Mouse (Mus musculus): ENCODE results near the gene Hs6st1. TPM values are rescaled to one million over a fixed set of nuclear protein-coding genes. Genes with fewer than 3 reads are reported as not detected.

Gene Hs6st1
- polyA plus RNA-seq, 2 experiments from 2014 or later, result 4.3 to 4.7 TPM

- peak; percentile 83 for ATAC-seq
These were observed 3.1 kb upstream of the Hs6st1 start for GRCm38 (mm10) chr1:36064861-36065760.

GRCm38 (mm10) chr1:36065761-36066150 is 2.4 kb upstream of the Hs6st1 start:
- no peak for ATAC-seq

GRCm38 (mm10) chr1:36066216-36066980 is 1.8 kb upstream of the Hs6st1 start:
- no peak for ATAC-seq

- no peak for ATAC-seq
These were observed 999 bp upstream of the Hs6st1 start for GRCm38 (mm10) chr1:36067201-36067600.

GRCm38 (mm10) chr1:36067611-36068010 is 589 bp upstream of the Hs6st1 start:
- ATAC-seq, result no peak

DNA sequence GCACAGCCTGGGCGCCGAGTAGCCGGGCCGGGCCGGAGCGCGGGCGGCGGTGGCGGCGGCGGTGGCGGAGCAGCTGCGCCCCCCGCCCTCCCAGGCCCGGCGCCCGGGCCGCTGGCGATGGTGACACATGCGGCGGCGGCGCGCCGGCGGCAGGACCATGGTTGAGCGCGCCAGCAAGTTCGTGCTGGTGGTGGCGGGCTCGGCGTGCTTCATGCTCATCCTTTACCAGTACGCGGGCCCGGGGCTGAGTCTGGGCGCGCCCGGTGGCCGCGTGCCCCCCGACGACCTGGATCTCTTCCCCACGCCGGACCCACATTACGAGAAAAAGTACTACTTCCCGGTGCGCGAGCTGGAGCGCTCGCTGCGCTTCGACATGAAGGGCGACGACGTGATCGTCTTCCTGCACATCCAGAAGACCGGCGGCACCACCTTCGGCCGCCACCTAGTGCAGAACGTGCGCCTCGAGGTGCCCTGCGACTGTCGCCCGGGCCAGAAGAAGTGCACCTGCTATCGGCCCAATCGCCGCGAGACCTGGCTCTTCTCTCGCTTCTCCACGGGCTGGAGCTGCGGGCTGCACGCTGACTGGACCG is 426 bp downstream of the Hs6st1 start:
- ATAC-seq, result peak; percentile 18

DNA sequence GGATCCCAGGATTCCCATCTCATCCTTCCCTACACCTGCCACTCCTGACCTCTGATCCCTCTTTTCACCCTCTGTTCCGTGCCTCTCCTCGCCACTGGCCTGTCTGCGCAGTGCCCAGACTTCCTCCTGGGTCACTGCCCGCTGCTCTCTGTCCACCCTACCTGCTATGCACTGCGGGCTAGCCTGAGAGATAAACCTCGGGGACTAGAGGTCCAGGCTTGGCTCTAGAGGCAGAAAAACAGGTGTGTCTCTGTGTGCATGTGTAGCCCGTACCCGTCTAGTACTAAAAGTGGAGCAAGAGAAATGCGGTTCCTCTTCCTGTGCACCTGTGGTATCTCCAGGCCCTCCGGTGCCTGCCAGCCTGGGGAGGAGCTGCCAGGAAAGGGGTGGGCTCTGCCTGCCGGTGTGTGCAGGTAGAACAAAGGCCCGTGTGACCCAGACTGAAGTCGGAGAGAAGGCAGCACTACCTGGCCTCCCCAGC is 1.1 kb downstream of the Hs6st1 start:
- peak; percentile 17 for ATAC-seq

DNA sequence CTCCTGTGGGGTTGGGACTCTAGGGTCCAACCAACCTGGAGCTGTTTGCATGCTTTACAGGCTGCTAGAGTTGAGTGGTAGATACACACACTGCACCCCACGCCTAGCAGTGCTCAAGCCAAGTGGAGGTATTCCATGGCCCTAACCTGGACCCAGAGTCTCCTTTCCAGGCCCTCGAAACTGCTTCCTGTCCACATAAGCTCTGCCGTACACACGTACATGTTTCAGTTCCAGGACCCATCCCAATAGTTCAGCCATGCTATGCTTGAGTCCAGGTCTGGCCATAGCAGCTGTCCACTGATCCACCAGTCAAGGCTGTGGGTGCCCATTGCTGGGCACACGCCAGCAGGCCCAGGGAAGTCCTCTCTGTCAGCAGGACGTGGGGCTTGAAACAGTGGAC is 2.0 kb downstream of the Hs6st1 start:
- ATAC-seq, result no peak

GRCm38 (mm10) chr1:36070740-36071139 is 2.5 kb downstream of the Hs6st1 start:
- no peak for ATAC-seq

DNA sequence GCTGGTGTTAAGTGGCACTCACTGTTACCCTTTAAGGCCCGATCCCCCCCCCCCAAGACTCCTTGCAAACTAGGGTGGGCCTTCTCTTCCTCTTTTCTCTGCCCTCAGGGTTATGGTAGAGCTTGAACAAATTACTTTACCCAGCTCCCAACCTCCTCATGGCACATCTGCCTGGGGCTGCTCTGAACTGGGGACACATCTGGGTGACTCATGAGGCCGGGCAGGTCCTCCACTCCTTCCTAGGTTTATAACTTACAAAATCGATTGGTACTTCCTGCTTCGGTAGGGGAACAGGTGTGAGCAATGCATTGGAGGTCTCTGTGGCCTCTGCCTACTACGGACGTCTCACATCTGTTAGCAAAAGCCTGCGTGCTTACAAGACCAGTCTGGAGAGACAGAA is 3.0 kb downstream of the Hs6st1 start:
- ATAC-seq, result no peak

DNA sequence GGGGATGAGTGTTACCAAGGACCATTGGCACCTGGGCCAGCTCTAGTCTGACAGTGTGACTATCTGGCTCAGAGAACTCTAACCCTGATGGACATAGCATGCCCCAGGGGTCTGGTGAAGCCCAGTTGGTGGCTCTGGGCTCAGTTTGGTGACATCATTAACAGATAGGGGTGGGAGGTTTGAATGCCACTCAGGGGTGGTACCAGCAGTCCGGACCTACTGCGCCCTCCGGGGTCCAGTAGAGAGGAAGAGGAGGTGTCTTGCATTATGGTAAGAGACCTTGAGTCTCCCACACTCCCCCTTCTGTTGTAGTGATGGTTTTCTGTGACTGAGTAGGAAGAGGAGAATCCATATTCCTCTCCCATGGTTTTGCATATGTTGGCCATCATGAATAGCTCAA is 3.4 kb downstream of the Hs6st1 start:
- ATAC-seq, result no peak

DNA sequence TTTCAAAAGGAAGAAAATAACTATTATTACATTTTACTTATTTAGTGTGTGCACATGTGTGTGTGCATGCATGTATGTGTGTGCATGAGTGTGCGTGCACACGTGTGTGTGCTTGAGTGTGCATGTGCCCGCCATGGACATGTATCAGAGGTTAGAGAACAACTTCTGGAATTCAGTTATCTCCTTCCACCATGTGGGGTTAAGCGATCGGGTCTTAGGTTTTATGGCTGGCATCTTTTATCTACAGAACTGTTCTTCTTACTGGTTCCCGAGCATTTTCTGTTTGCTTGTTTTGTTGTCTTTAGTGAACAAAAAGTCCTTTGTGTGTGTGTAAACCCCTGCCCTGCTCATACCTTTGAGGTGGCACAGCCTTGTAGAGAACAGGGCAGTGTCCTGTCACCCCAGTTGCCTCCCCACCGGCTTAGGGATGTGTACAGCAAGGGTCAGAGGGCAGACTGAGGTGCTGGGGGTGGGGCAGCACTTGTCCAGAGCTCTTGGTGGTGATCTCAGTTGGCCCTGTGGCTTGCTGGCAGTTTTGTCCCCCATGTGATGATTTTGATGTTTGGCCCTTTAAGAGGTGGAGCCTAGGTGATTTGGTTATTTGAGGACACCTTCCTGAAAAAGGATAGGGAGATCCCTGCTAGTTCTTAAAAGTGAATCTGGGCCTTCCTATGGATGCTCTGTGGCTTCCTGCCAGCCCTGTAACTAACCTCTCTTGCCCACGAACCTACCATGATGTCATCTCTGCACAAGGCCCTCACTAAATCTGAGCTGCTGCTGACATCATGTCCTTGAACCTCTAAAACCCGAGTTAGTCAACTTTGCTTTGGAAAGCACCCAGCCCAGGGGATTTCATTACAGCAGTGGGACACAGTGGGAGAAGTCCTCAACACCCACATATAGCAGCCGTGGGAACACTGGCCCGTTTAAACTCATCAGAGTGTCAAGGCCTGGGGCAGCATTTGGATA is 4.7 kb downstream of the Hs6st1 start:
- ATAC-seq, result peak; percentile 13

GRCm38 (mm10) chr1:36073566-36073965 is 5.4 kb downstream of the Hs6st1 start:
- ATAC-seq, result no peak

DNA sequence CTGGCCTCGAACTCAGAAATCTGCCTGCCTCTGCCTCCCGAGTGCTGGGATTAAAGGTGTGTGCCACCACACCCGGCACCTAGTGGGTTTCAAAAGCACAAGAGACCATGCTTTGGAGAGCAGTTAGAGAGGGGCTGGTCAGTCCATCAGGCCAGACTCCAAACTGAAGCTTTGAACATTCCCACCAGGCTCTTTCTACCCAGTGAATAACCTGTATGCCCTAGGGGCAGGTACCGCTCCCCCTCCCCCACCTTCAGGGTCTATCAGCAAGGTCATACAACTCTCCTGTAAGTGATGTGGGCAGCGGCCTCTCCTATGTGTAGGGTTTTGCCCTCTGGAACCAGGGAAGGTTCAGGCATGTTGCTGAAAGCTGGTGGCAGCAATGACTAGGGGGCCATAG is 6.0 kb downstream of the Hs6st1 start:
- ATAC-seq, result no peak

DNA sequence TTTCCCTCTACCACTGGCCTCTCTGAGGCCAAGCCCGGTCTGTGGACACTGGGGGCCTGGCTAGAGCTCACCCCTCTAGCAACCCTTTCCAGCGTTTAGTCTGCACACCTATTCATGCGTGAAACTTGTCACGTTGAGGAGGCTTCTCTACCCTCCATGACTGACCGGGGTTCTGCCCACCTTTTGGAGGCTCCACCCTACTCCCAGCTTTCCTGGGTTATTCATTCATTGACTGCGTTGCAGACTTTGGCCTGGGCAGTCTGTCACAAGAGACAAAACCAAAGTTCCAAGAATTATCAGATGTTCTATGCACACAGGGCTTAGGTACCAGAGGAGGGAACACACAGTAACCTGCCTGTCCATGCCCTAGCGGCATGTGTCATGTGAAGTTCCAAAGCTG is 6.8 kb downstream of the Hs6st1 start:
- ATAC-seq, result no peak

GRCm38 (mm10) chr1:36075652-36076051 is 7.5 kb downstream of the Hs6st1 start:
- no peak for ATAC-seq

GRCm38 (mm10) chr1:36077084-36077483 is 8.9 kb downstream of the Hs6st1 start:
- no peak for ATAC-seq

DNA sequence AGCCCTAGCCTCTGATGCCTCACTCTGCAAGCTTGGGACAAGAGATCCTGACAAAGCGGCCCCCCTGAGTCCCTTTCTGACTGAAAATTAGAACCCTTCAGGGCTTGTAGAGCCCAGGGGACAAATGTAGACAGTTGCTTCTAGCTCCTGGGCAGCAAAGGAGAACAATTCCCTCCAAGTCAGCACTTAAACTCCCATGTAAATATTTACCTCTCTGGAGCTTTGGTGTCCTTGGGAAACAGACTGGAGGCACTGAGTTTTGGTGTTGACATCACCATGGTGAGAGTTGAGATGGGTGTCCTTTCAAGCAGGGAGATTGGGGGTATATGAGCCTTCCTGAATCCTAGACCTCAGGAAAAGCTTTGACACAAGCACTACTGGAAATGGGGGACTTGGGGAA is 10.1 kb downstream of the Hs6st1 start:
- ATAC-seq, result no peak

DNA sequence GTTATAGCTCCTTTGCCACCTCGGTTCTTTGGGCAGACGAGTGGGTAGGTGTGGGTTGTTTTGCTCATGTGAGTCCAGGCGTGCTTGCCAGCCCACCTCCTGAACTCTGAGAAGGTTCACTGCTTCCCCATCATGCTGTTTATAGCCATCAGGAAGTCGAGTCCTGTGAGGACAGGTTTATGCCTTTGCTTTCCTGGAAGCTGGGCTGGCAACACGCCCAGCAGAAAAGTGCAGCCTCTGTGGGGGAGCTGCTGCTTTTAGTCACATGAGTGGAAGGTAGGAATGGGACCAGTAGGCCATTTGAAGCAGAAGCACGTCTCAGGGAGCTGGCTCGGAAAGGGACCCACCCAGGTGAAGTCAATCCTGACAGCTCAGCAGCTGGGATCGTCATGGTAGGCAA is 11.5 kb downstream of the Hs6st1 start:
- ATAC-seq, result no peak

GRCm38 (mm10) chr1:36080974-36081373 is 12.8 kb downstream of the Hs6st1 start:
- no peak for ATAC-seq

- ATAC-seq, result no peak
These were observed 14.0 kb downstream of the Hs6st1 start for GRCm38 (mm10) chr1:36082184-36082583.

GRCm38 (mm10) chr1:36083554-36083953 is 15.4 kb downstream of the Hs6st1 start:
- ATAC-seq, result no peak

Data from CD4-positive, CD25-positive, alpha-beta regulatory T cell, adult 4 months (primary cell).